ENCODE assay signal across 9 mouse cellular contexts in genomic region chr11:121741433-121741832, GRCm38 (mm10). TPM values are rescaled to one million over a fixed set of nuclear protein-coding genes. Genes with fewer than 3 reads are reported as not detected.
DNase-seq lines count a peak whose midpoint lies in the region; ATAC-seq and TF ChIP-seq lines count a peak whose summit lies in the region.
"Had no signal": no experiment of that assay in that cellular context is flagged by ENCODE, and none has a peak within 500 bp of the region (broad histone marks: within the 10 kb centered on the region; RNA-seq: fewer than 3 reads in every experiment).

No protein-coding gene starts in this region.

- no peaks in the 10 kb centered on the region for H3K27me3 ChIP-seq in liver, postnatal 0 days (ENCODE audit: insufficient read depth, low read length)
- H3K27me3 ChIP-seq in forebrain, embryonic 15.5 days, result no peaks in the 10 kb centered on the region
- no peaks in the 10 kb centered on the region for H3K27me3 ChIP-seq in forebrain, embryonic 11.5 days (ENCODE audit: control insufficient read depth, insufficient read depth, low read length)
- no peaks in the 10 kb centered on the region for H3K27me3 ChIP-seq in hindbrain, postnatal 0 days (ENCODE audit: insufficient read depth, low read length)
- H3K27me3 ChIP-seq: limb, embryonic 13.5 days had no signal

- H3K9ac ChIP-seq in liver, postnatal 0 days (replicated peaks), result no peak overlapping the region
- H3K9ac ChIP-seq in forebrain, embryonic 15.5 days (replicated peaks), result no peak overlapping the region
- no peak overlapping the region for H3K9ac ChIP-seq in forebrain, embryonic 11.5 days (ENCODE audit: low read length)
- H3K9ac ChIP-seq in hindbrain, postnatal 0 days (replicated peaks; ENCODE audit: low read length), result no peak overlapping the region
- H3K9ac ChIP-seq: limb, embryonic 13.5 days had no signal

- no peak overlapping the region for H3K4me2 ChIP-seq in liver, postnatal 0 days (ENCODE audit: low read depth, low read length)
- no peak overlapping the region for H3K4me2 ChIP-seq in forebrain, embryonic 15.5 days (replicated peaks)
- no peak overlapping the region for H3K4me2 ChIP-seq in forebrain, embryonic 11.5 days (ENCODE audit: low read depth, low read length, severe bottlenecking)
- H3K4me2 ChIP-seq in hindbrain, postnatal 0 days (ENCODE audit: low read depth, low read length), result no peak overlapping the region
- H3K4me2 ChIP-seq: limb, embryonic 13.5 days had no signal

- no peak overlapping the region for H3K27ac ChIP-seq in liver, postnatal 0 days (ENCODE audit: low read depth)
- H3K27ac ChIP-seq in forebrain, embryonic 15.5 days (replicated peaks), result no peak overlapping the region
- no peak overlapping the region for H3K27ac ChIP-seq in forebrain, embryonic 11.5 days (ENCODE audit: low read depth, low read length)
- H3K27ac ChIP-seq in hindbrain, postnatal 0 days, result no peak overlapping the region
- H3K27ac ChIP-seq: limb, embryonic 13.5 days had no signal

- no peak for TF ChIP-seq EP300 in liver, postnatal 0 days (IDR thresholded peaks at IDR 0.05; ENCODE audit: low read depth)

- ATAC-seq in liver, postnatal 0 days, result peak; percentile 66
- peak; percentile 81 for ATAC-seq in megakaryocyte progenitor cell, adult 5-6 weeks (replicated peaks; ENCODE audit: poor library complexity)
- no peak for ATAC-seq in forebrain, embryonic 15.5 days (replicated peaks)
- ATAC-seq in forebrain, embryonic 11.5 days (replicated peaks; ENCODE audit: low FRiP score), result no peak
- no peak for ATAC-seq in hindbrain, postnatal 0 days

- no peak for DNase-seq in liver, postnatal 0 days
- no peak for DNase-seq in liver
- DNase-seq in brain, adult 2 months (ENCODE audit: low read depth, low spot score), result peak; percentile 76
- peak; percentile 61 for DNase-seq in layer of hippocampus, adult 11-12 months (ENCODE audit: low spot score)
- no peak for DNase-seq in forebrain, embryonic 11.5 days (ENCODE audit: low spot score)
- DNase-seq in hindbrain, postnatal 0 days (ENCODE audit: low spot score), result no peak

- no peak overlapping the region for H3K4me3 ChIP-seq in liver, postnatal 0 days (ENCODE audit: low read depth, low read length)
- H3K4me3 ChIP-seq in forebrain, embryonic 15.5 days, result no peak overlapping the region
- no peak overlapping the region for H3K4me3 ChIP-seq in forebrain, embryonic 11.5 days (ENCODE audit: low read depth, low read length)
- H3K4me3 ChIP-seq in hindbrain, postnatal 0 days (ENCODE audit: low read length), result no peak overlapping the region
- H3K4me3 ChIP-seq: limb, embryonic 13.5 days had no signal

- TF ChIP-seq CTCF in liver, postnatal 0 days (IDR thresholded peaks at IDR 0.05; ENCODE audit: low read depth), result no peak
- no peak for TF ChIP-seq CTCF in hindbrain, postnatal 0 days (IDR thresholded peaks at IDR 0.05; ENCODE audit: low read depth)

- no peaks in the 10 kb centered on the region for H3K9me3 ChIP-seq in liver, postnatal 0 days (ENCODE audit: low read length)
- H3K9me3 ChIP-seq in forebrain, embryonic 15.5 days, result no peaks in the 10 kb centered on the region
- H3K9me3 ChIP-seq in forebrain, embryonic 11.5 days (ENCODE audit: control insufficient read depth, low read length), result no peaks in the 10 kb centered on the region
- no peaks in the 10 kb centered on the region for H3K9me3 ChIP-seq in hindbrain, postnatal 0 days (ENCODE audit: low read length)
- H3K9me3 ChIP-seq: limb, embryonic 13.5 days had no signal

- peaks cover 11% of the 10 kb centered on the region for H3K4me1 ChIP-seq in liver, postnatal 0 days (ENCODE audit: insufficient read depth)
- H3K4me1 ChIP-seq in forebrain, embryonic 15.5 days, result no peaks in the 10 kb centered on the region
- H3K4me1 ChIP-seq in forebrain, embryonic 11.5 days (replicated peaks; ENCODE audit: control insufficient read depth, insufficient read depth, low read length), result no peaks in the 10 kb centered on the region
- H3K4me1 ChIP-seq in hindbrain, postnatal 0 days (ENCODE audit: insufficient read depth, low read length), result no peaks in the 10 kb centered on the region

- WGBS in liver, postnatal 0 days (ENCODE audit: insufficient replicate concordance), result 61% methylated on average over 1 of the region's 1 CpGs
- 64% methylated on average over 1 of the region's 1 CpGs for WGBS in forebrain, embryonic 15.5 days
- WGBS in forebrain, embryonic 11.5 days, result 91% methylated on average over 1 of the region's 1 CpGs
- WGBS in hindbrain, postnatal 0 days, result 50% methylated on average over 1 of the region's 1 CpGs

- H3K36me3 ChIP-seq in liver, postnatal 0 days (replicated peaks; ENCODE audit: insufficient read depth, low read length), result no peaks in the 10 kb centered on the region
- no peaks in the 10 kb centered on the region for H3K36me3 ChIP-seq in forebrain, embryonic 15.5 days
- H3K36me3 ChIP-seq in forebrain, embryonic 11.5 days (ENCODE audit: control insufficient read depth, insufficient read depth, low read length), result no peaks in the 10 kb centered on the region
- no peaks in the 10 kb centered on the region for H3K36me3 ChIP-seq in hindbrain, postnatal 0 days (ENCODE audit: insufficient read depth, low read length)
- H3K36me3 ChIP-seq: limb, embryonic 13.5 days had no signal

RNA-seq across cellular contexts. Expression of gene Metrnl, which starts 40.1 kb away (rescaled TPM):
- 4.7 and 6.7 TPM in 2 replicates for polyA plus RNA-seq in liver, postnatal 0 days (2015; fragmentation: Nextera tagmentation; extraction: Ambion mirVana)
- 1.3 and 1.7 TPM in 2 replicates for total RNA-seq in megakaryocyte progenitor cell, adult 5-6 weeks (2015)
- total RNA-seq in megakaryocyte progenitor cell, adult 5-6 weeks (2017), result 0.87 and 0.91 TPM in 2 replicates
- 3.8 and 4.2 TPM in 2 replicates for polyA plus RNA-seq in forebrain, embryonic 15.5 days (2015; fragmentation: Nextera tagmentation; extraction: Ambion mirVana)
- 4.8 and 6.4 TPM in 2 replicates for polyA plus RNA-seq in forebrain, embryonic 11.5 days (2014; fragmentation: Nextera tagmentation; extraction: Ambion mirVana)
- total RNA-seq in hindbrain, postnatal 0 days (2014; rRNA removed), result 24.4 and 33.2 TPM in 2 replicates
- 17.0 and 19.5 TPM in 2 replicates for polyA plus RNA-seq in hindbrain, postnatal 0 days (2015; fragmentation: Nextera tagmentation; extraction: Ambion mirVana)

Comparison
In these comparisons a context has a peak if more than half of its experiments do, and no peak if none do; other contexts are left out.
1. ATAC-seq: peak in liver, postnatal 0 days (single experiment) and megakaryocyte progenitor cell, adult 5-6 weeks (single experiment); none in forebrain, embryonic 15.5 days (single experiment), forebrain, embryonic 11.5 days (single experiment) and hindbrain, postnatal 0 days (single experiment).
2. DNase-seq: peak in brain, adult 2 months (single experiment) and layer of hippocampus, adult 11-12 months (single experiment); none in liver, postnatal 0 days (single experiment), liver (single experiment), forebrain, embryonic 11.5 days (single experiment) and hindbrain, postnatal 0 days (single experiment).